Mouse (Mus musculus): ENCODE results near the gene Msx3.

Gene Msx3

GRCm38 (mm10) chr7:140057413-140058407 lies 8.8 kb upstream of the Msx3 start:
- DNase-seq (ENCODE audit: low read depth), result no peak

DNA sequence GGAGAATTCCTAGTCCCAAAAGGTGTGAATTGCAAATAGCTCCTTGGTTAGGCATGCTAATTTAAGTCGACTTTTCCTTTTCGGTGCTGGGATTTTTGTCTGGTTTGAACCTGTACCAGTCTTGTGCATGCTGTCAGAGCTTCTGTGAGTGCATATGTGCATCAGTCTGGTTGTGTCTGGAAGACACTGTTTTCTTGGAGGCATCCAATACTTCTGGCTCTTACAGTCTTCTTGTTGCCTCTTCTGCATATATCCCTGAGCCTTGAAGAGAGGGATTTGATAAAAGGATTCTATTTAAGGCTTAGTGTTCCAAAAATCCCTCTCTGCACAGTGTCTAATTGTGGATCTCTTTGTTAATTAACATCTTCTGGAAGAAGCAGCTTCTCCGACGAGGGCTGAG lies 5.2 kb upstream of the Msx3 start:
- no peak for DNase-seq (ENCODE audit: low read depth)

GRCm38 (mm10) chr7:140049115-140049689 lies 313 bp upstream of the Msx3 start:
- DNase-seq (ENCODE audit: low read depth), result peak; percentile 61

DNA sequence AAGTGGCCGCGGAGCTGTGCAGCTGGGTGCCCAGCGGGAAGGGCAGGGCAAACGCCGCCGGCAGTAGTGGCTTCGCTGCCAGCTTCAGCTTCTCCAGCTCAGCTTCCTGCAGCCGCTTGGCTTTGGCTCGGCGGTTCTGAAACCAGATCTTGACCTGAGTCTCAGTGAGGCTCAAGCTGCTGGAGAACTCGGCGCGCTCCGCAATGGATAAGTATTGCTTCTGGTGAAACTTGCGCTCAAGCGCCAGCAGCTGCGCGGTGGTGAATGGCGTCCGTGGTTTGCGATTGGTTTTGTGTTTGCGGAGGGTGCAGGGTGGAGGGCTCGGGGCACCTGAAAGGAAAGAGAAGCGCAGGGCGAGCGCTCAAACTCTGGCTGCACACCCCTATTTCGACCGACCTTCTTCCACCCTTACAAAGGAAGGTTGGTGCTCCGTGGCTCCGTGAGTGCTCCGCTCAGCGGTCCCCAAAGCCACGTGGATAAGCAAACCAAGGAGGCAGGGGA lies 1.0 kb downstream of the Msx3 start:
- DNase-seq (ENCODE audit: low read depth), result peak; percentile 36

- no peak for DNase-seq (ENCODE audit: low read depth)
Observed at GRCm38 (mm10) chr7:140045546-140045945, 3.3 kb downstream of the Msx3 start.

DNA sequence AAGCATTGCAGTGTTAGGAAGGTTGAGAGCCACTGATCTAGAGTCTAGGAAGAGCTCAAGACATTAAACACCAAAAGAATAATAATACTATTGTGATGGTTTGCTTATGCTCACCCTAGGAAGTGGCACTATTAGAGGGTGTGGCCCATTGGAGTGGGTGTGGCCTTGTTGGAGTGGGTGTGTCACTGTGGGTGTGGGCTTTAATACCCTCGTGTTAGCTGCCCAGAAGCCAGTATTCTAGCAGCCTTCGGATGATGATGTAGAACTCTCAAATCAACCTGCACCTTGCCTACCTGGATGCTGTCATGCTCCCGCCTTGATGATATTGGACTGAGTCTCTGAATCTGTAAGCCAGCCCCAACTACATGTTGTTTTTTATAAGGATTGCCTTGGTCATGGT lies 6.2 kb downstream of the Msx3 start:
- no peak for DNase-seq (ENCODE audit: low read depth)

GRCm38 (mm10) chr7:140037171-140037555 lies 11.7 kb downstream of the Msx3 start:
- DNase-seq (ENCODE audit: low read depth), result no peak

GRCm38 (mm10) chr7:140036281-140037170 lies 12.4 kb downstream of the Msx3 start, which contains the start of the genes Zfp511 and Tubgcp2:
Gene Zfp511 (plus strand): TSS chr7:140036391.
Gene Tubgcp2 (minus strand): TSS chr7:140036669.
- peak; percentile 94 for DNase-seq (ENCODE audit: low read depth)

DNA sequence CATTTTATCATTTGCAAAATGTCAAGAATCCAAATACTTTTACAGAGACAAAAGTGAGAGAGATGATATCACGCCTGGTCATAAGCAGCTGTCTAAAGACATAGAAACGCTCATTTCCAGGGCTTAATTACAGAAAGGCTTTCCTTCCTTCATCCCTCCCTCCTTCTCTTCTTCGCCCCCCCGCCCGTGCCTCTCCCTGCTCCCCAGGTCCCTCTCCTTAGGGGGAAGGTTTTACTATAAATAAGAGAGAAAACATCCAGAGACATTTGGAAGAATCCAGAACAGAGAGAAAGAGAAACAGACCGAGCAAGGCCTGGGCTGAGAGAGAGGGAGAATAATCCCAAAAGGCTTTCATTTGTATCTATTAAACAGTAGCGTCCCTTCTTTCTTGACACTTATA lies 13.4 kb downstream of the Msx3 start:
- no peak for DNase-seq (ENCODE audit: low read depth)

DNA sequence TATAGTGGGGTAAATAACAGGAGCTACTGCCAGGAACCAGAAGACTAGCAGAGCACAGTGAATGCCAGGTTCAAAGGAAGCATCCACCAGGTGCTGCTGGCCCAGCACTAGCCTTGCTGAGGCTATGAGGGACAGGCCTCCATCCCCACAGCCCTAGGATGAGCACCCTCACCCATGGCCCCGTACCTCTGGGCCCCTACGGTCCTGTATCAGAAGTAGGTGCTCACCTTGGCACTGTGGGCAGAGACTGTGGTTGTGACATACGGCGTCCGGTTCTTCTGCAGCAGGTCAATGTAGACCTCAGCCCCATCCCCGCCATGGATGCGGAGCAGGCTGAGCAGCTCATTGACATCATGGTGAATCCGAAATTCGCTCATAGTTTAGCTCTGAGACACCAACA lies 15.5 kb downstream of the Msx3 start:
- DNase-seq (ENCODE audit: low read depth), result no peak

DNA sequence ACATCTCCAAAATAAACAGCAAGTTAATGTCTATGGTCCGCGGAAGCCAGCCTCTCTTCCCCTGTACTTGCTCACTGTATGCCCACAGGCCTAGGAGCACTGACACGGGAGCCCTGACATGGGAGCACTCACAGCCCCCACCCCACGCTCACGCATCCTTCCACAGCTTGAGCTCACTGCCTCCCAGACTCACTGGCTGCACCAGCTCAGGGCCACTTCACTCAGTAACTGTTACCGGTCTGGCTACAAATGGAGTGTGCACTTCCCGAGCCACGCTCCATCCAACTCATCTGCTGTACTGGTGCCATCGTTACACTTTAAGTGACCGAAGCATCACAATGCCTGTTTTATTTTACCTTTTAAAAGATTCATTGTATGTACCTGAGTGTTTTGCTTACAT lies 16.5 kb downstream of the Msx3 start:
- no peak for DNase-seq (ENCODE audit: low read depth)

DNA sequence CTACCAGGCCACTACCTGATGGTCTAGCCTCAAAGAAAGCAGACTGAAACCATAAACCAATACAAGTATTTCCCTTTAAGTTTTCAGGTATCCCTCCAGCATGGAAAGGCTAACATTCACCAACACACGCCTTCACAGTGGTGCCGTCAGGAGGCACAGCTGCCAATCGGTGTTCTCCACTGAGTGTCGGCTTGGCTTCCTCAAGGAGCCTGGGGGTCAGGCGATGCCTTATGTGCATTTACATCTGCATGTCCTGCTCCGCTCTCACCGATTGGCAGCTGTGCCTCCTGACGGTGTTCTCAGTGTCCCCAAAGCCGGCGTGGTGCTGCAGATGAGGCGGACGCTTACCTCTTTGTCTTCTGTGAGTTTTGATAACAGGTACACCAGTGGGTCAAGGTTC lies 17.1 kb downstream of the Msx3 start:
- DNase-seq (ENCODE audit: low read depth), result no peak

- DNase-seq (ENCODE audit: low read depth), result no peak
Observed at GRCm38 (mm10) chr7:140011336-140011735, 37.6 kb downstream of the Msx3 start.

- no peak for DNase-seq (ENCODE audit: low read depth)
Observed at GRCm38 (mm10) chr7:140007781-140008180, 41.1 kb downstream of the Msx3 start.

- DNase-seq (ENCODE audit: low read depth), result no peak
Observed at GRCm38 (mm10) chr7:140006861-140007611, 41.9 kb downstream of the Msx3 start.

DNA sequence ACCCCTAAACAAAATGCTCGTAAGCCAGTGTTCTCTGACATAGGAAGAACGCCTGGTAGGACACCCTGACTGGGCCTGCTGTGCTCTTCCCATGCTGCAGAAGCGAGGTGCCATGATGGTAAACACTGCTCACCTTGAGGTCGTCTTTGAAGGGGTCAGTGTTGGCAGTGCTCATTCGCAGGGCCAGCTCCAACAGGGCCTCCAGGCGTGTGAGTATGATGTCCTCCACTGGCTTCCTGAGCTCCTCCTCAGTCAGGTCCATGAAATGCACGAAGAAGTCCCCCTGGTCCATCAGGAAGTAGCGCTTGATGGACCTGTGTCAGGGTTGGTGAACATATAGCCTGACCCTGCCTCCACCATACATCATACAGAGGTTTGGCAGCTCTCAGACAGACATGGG lies 44.2 kb downstream of the Msx3 start:
- DNase-seq (ENCODE audit: low read depth), result no peak

- no peak for DNase-seq (ENCODE audit: low read depth)
Observed at GRCm38 (mm10) chr7:140001086-140001740, 47.7 kb downstream of the Msx3 start.

GRCm38 (mm10) chr7:139998691-139999350 lies 50.1 kb downstream of the Msx3 start:
- no peak for DNase-seq (ENCODE audit: low read depth)

All from induced T-regulatory cell, adult 2 months (primary cell).